Mouse (Mus musculus) gonadal fat pad, adult 2 months (tissue): Measurements from ENCODE around the gene Ccdc40. TPM values are rescaled to one million over a fixed set of nuclear protein-coding genes. Genes with fewer than 3 reads are reported as not detected.

Source experiments
- DNase-seq: peaks from one replicate; pipeline ENCODE4 v3.0.0-alpha.2; 2012; ENCODE audit warnings: low read depth
- polyA plus RNA-seq: library from polyadenylated mRNA; depleted of rRNA; stranded (reverse); fragments of >200 nt; gene quantifications from 2 replicates; pipeline ENCODE4 v1.2.3, GENCODE M21; 2012

Gene Ccdc40
- polyA plus RNA-seq, 1 experiment = 2.0 TPM

DNA sequence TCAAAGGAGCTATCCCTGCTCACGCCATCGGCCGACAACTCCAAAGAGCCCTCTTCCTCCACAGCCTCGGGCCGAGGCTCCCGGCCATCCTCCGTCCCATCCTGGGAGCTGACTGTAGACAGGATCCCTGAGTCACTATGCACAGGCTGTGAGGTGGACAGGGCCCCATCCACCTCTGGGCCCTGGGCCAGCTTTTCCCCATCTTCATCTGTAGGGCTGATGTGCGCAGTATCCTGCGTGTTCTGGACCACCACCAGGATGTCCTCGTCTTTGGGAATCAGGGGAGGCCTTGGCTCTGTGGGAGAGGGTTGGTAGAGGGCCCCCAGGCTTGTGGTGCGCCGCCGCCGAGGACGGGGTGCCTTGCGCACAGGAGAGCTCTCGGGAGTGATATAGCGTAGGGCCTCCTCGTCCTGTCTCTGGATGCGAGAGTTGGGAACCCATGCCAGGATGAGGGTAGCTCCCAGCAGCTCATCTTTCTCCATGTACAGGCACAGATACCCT lies 19.5 kb upstream of the Ccdc40 start:
- no peak for DNase-seq

DNA sequence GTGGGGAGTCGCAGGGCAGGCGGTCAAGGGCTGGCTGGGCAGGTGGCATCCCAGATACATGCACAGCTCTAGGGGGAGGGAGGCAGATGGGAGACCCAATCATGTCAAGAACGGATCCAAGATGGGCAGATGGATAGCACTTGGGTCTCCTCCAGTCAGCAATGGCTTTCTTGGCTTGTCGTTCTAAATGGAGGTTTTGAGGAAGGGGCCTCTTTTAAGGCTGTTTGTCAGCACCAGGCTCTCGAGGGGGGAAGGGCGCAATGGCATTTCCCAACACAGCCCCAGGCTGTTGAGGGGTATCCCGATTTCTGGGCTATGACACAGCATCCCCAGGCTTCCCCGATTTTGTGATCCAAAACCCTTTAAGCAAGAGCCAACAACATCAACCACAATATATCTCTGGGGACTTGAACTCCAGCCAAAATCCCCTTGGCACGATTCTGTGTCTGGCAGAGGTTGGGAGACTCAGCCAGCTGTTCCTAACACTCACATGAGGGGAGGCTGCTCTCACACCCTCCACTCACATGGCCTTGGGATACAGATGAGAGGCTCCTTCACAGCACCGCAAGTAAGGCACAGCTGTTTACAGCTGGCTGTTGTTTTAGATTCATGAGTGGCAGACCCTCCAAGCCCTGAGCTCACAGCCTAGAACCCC lies 18.9 kb upstream of the Ccdc40 start:
- DNase-seq = no peak

DNA sequence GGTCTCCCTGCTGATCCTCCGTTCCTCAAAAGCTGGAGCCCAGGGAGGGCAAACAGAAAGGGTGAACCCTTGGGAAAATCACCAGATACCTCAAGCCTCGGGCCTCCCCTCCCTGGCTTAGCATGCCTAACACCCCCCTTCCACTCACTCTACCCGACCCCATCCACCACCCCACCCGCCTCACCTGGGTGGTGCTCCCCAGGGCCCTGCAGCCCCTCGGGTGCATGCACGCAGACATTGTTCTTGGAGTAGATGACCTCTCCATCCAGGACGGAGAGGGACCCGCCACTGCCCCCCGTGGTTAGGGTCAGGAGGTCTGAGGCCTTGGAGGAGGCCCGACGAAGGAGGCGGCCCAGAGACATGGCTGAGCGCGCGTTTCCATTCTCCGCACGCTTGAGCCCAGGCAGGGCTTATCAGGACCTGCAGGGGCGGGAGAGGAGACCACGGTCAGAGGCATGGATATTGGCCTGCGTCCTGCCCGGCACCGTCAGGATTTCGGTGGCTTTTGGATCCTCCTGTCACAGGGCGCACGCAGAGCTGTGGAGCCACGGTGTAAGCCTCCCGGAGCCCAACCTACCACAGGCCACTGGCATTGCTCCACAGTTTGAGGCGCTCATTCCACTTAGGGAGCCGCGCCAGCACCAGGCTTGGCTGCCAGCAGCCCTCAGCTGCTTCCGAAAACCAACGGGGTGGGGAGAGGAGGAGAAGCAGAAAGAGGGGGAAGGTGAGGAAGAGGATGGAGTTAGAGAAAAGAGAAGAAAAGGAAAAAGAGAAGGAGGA lies 17.9 kb upstream of the Ccdc40 start:
- DNase-seq = no peak

DNA sequence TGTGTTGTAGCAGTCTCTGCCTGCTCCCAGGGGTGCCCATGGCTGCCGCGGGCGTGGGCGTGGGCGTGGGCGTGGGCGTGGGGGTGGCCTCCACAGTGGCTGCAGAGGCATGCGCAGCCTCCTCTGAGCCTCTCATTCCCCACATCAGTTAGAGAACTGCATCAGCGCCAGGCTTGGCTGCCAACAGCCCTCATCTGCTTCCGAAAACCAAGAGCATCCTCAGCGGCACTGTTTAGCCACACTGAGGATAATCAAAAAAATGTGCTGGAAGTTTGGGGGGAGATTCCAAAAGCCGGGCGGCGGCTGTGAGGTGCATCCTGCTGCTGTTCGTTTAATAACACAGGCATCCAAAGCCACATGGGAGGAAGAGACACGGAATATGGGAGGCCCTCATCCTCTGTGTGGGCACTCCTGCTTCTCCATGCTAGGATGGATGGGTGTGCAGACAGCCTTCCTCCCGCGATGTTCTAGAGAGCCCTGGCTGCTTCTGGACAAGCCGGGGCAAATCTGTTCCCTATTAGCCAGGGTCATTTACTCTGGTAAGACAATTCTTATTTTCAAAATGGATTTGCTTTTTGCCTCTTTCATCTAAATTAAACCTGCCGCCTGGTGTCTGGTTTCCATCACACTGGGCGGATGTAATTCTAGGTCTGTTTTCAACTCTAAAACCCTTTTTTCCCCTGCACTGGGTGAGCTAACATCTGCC lies 16.6 kb upstream of the Ccdc40 start:
- no peak for DNase-seq

DNA sequence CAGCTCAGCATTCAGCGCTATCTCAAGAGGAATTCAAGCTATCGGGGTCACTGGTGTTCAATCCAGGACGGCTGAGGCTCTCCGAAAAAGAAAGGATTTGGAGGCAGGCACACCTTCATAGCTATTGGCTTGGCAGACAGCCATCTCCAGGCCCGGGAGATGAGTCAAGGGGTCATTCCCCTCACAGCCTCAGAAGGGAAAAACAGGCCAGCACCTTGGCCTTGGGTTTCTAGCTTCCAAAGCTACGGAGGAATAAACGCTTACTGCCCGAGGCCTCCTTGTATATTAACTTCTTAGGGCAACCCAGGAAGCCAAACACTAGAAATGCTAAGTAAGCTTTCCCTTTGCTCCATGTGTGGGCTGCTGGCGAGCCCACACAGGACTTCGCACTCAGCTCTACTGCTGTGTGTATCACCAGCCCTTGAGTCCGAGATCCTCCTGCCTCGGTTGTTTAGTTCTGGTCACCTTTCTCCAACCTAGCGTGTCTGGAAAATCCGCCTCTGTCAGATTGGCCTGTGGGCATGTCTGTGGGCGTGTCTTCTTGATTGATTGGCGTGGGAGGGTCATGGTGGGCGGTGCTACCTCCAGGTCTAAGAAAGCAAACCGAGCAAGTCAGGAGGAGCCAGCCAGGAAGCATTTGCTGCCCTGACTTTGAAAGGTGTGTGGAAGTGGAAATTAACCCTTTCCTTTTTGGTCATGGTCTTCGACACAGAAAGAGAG lies 15.0 kb upstream of the Ccdc40 start:
- DNase-seq = no peak

DNA sequence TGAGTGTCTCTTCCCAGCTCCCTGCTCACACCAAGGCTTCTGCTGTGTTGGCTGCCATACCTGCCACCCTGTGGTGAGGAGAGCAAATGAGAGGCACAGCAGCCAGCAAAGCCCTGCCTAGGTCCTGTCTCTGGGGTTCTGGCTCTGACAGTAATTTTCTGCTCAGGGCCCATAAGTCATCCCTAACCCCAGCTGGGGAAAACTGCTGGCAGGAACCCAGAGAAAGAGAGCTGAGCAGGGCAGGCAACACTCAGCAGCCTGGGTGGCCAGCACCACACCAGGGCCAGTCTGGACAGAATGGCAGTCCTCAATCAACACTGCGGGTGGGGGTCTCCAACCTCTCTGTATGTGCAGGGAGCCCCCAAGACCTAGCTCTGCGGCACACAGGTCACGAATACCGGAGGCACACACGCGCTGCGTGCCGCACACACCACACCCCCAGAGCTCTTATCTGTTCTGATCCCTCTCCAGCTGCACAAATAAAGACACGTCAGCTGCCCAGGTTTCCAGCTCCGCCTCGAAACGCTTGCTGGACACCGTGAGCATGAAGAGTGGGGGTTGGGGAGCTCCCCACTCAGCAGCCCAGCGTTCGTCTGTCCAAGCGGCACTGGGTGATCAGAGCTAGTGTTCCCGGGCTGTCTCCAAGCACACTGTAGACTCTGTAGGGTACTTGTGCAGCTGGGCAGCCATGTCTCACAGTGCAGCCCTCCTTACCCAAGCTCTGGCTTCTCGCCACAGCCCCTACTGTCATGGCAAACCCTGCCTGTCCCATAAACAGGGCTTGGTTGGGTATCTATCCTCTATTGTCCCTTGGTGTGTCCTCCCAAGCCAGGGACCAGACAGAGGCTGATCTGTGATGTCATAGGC lies 13.1 kb upstream of the Ccdc40 start:
- no peak for DNase-seq

DNA sequence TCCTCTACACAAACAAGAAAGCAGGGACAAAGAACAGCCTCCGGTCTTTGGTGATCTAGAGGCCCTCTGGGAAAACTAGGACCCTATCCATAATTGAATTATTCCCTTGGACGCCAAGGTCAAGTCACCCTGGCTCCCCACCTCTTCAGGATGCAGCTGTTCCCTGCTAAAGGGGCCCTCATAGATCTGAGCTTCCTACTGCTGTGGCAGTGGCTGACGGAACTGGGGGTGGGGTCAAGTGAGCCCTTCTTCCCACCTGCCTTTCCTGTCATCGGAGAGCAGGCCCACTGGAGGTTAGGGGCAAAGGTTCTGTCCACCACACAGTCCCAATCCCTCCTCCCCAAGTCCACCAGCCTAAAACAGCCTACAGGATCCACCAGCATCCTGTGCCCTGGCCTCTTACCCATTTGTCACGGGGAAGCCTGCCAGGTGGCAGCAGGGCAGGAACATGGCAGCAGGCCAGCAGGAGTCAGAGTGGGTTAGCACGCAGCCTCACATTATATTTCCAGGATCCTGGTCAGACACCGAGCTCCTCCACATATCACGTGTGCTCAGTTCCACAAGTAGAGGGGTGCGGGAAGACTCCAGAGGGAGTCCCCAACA lies 12.4 kb upstream of the Ccdc40 start:
- no peak for DNase-seq

DNA sequence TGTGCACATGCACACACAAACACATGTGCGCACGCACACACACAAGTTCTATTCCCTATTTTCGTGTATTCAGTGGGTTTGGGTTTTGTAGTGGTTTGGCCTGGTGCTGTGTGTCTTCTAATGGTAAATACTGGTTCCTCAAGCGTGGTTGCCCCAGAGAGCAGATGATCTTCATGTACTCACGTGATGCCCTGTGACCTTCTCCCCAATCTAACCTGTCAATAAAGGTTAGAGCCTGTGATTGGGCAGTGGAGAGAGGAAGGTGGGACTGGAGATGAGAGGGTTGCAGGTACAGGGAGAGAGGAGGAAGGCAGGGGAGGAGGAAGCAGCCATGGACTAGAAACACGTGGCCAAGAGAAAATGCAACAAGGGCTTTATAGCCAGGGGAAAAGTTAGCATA lies 10.5 kb upstream of the Ccdc40 start:
- no peak for DNase-seq

DNA sequence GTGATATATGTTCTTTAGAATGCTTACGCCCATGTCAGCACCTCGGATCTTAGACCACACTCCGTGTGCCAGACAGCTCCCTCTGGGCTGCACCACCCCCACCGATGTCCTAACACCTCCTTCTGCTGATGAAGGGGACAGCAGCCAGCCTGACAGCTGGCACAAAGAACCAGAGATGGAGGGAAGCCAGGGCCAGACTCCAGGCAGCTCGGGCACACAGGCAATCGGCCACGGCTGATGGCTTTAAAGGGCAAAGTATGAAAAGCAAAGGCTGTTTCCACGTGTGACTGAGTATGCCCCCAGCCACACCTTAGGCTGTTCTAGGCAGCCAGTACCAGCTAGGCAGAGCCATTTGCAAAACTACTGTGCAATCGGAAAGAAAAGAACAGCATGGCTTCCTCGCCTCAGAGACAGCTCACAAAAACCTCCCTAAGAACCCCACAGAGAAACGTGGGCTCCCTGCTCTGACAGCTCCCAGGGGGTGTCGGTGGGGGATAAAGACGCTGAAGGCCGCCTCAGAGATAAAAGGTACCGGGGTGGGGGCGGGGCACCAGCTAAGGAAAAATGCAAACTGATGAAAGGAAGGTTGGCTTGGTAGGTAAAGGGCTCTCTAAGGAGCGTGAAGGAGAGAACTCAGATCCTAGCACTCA lies 8.4 kb upstream of the Ccdc40 start:
- DNase-seq = no peak

DNA sequence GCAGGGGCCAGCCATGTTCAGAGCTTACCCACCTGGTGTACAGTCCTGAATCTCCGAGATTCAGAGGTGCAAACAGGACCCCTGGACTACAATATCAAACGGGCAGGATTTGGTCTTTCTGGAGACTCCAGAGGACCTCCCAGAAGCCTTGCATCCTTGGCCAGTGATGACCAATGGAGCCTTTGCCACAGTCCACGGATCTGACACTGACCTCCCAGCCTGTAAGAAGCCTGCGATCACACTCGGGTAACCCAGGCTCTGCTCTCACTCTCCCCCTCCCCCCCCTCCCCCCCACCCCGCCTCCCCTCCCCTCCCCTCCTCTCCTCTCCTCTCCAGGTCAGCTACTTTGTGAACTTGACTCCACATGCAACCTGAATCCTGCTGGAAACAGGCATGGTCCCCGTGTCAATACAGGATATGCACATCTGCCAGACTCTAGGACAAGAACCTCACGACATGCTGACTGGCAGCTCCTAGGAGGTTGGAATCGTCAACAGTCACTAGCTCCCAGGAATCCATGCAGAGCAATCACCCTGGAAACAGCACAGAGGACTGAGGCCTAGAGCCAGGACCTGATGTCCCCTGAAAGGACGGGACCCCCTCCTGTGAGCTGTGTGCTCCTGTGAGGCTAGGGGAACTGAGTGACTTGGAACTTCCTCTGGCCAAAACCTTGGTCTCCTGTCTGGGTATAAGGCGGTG lies 6.4 kb upstream of the Ccdc40 start:
- no peak for DNase-seq

DNA sequence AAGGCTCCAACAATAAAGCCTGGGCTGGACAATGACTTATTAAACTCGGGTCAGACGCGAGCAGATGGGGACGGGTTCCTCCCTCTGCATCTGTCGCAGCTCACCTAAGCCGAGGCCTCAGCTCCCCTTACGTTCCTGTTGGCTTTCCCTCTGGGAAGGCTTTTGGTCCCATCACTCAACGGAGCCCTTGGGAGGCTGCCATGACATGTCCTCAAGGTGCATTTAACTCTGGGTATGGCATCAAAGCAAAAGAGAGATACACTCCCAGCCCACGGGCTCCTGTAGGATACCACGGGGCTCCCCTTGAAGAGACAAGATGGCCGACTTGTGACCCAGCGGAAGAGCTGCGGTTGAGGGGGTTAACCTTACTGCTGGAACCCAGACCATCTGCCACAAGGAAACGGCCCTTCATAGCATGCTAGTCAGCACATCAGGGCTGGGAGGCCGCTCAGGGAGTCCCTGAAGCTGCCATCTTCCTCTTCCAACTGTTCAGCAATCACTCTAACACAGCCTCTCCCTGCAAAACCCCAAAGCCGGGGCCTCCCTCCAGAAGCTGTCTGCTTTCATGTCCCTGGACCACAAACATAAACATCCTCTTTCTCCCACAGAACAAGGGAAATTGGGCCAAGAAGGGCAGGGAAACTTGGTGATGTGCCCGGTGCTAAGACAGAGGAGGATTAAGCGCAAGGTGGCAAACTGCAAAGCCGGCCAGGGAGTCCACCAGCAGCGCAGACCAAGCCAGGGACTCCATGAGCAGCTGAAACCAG lies 5.1 kb upstream of the Ccdc40 start:
- no peak for DNase-seq

DNA sequence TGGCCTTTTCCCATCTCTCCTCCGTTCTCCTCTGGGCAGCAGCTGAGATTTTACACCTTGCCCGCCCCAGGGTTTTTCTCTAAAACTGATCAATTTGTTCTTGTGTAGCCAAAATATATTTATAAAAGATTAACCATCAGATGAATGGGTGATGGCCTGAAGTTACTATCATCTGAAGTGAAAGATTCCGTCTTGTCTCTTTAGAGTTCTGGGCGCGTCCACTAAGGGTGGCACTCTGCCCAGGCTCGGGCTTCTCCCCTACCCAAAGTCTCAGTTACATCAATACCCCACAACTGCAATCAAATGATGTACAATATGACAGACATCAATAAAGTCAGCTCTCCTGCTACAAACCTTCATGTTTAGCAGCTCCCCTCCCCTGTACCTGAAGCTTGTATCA lies 3.4 kb upstream of the Ccdc40 start:
- DNase-seq = no peak

DNA sequence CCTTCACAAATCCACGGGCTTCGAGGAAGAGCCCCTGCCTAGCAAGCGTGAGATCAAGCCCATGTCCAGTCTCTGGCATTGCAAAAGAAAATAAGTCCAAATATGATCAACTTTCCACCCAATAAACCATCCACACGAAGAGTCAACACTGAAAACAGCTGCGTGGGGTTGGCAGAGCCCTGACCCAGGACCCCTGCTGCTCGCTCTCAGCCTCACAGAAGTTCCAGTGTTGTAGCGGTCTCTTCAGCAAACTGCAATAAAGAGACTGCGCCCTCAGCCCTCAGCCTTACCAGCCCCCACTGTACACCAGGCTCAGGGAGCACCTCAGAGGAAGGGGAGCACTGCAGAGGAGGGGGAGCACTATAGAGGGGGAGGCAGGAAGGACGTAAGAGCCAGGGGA lies 2.7 kb upstream of the Ccdc40 start:
- no peak for DNase-seq

DNA sequence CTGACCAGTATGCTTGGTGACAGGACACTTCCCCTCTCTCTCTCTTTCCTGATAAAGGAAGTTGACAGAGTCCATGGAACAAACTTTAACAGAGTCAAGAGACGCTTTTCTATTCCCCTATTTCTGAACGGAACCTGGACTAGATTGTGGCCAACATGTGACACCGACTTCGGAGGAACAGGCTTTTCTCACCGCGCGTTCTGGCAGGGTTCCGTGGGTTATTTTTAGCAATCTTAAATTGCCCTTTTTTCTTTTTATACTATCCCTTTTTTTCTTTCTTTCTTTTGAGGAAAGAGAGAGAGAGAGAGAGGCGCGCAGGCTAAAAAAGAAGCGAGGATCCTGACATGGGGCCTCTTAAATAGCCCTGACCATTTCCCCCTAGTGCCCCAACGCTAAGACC lies 781 bp upstream of the Ccdc40 start:
- no peak for DNase-seq

DNA sequence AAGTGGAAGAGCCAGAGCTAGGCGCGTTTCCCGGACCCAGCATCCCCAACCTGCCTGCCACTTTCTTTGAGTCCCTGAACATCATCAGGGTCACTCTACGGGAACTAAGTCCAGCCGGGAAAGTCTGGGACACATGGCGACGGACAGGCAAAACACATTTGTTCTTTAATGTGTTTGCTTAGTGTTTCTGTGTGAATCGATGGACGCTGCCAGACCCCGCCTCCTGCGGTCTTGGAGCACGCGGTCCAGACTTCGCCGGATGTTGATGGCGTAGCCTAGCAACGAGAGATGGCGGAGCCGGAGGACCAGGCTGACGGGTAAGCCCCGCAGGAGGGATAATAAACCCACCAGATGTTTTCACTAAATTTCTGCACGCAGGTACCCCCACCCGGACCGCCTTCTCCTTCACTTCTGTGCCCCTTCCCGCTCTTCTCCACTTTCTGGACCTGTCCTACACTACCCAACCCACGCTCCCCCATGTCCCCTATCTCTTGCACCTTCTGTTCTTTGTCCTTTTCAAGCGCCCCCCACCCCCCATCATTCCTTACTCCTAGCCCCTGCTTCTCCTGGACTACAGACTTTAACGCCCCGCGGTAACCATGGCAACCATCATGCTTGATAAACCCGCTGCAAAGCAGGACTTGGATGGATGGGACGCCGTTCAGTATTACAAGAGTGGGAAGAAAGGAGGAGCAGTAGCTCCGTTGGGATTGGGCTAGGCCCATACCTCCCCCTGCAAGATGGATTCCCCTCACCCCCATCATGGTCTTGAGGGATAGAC lies 664 bp downstream of the Ccdc40 start:
- DNase-seq = no peak

DNA sequence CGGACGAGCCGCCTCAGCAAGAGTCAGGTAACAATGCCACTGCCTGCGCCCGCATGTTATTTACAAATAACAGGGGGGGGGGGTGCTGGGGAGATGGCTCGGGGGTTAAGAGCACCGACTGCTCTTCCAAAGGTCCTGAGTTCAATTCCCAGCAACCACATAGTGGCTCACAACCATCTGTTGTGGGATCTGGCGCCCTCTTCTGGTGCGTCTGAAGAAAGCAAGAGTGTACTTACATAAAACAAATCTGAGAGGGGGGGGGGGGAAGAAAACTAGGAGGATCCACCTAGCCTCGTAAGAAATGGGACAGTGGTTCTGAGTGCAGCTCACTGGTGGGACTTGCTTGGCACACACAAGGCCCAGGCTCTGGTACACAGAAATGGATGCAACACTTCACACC lies 6.4 kb downstream of the Ccdc40 start:
- DNase-seq = no peak

DNA sequence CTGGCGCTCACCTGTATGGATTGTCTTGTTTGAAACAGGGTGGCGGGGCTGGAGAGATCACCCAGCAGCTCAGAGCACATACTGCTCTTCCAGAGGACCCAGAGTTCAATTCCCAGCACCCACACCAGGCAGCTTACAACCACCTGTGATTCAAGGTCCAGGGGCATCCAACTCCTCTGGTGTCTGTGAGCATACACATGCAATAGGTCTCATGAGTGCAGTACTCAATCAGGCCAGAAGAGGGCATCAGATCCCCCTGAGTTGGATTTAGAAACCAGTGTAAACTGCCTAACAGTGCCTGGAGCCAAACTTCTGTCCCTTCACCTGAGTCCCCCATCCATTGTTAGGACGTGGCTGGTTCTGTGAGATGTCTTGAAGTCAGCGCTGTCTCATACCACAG lies 7.2 kb downstream of the Ccdc40 start:
- no peak for DNase-seq

DNA sequence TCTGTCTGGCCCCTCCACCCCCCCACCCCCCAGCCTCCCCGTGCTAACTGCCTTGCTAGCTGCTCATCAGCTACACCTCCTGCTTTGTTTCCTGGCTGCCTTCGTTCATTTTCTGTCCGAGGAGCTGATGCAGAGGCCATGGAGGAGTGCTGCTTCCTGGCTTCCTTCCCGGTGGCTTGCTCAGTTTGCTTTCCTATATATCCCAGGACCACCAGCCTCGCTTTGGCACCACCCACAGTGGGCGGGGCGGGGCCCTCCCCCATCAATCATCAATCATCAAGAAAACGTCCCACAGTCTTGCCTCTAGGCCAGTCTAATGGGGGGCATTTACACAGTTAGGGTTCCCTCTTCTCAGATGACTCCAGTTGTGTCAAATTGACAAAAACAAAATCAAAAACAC lies 8.0 kb downstream of the Ccdc40 start:
- no peak for DNase-seq
